Mouse (Mus musculus) adrenal gland, postnatal 14 days (tissue): ENCODE data around the gene Sdk2. TPM values are rescaled to one million over a fixed set of nuclear protein-coding genes. Genes with fewer than 3 reads are reported as not detected.
A peak's percentile ranks its signal among the peaks of the same experiment; 100 is the strongest.

Experiments used
- DNase-seq: peaks from one replicate; pipeline ENCODE4 v3.0.0; 2021; ENCODE audit warnings: mixed read lengths
- total RNA-seq: library from RNA; stranded (reverse); gene quantifications from 2 replicates; pipeline ENCODE4 v1.2.3, GENCODE M21; 2021

The Sdk2 gene
- total RNA-seq, 1 experiment from 2014 or later = 4.4 TPM

DNA sequence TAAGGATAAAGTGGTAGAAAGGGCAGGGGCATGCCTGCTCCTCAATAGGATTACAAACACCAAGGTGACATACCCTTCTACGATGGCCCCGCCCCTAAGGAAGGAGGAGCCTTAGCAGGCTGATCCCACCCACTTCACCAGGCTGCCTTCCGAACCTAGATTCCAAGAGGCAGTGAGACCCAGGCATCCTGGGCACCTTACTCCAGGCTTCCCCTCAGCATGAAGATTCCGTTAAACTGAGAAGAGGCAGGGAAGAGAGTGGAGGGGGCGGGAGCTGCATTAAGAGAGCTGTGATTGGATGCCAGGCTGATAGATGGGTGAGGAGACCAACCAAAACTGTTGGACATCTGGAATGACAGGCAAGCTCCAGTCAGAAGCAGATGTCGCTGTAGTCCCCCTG, 76.4 kb downstream of the Sdk2 start:
- peak; percentile 84 for DNase-seq

DNA sequence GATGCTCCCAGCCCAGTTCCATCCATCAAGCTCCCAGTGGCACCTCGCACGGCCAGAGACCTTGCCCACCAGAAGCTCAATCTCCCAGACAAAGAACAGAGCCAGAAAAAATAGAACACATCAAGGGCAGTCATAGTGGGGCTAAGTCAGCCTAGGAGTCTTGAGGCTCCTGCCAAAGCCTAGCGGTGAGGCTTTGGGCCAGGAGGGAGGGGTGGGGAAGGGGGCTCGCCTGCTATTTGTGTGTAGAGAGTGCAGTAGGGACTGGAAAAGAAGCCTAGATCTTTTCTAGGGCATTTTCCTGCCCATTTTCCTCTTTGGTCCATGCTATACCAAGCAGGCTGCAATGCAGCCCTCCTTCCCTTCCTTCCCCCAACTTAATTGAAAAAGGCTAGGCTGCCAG, 76.8 kb downstream of the Sdk2 start:
- no peak for DNase-seq

DNA sequence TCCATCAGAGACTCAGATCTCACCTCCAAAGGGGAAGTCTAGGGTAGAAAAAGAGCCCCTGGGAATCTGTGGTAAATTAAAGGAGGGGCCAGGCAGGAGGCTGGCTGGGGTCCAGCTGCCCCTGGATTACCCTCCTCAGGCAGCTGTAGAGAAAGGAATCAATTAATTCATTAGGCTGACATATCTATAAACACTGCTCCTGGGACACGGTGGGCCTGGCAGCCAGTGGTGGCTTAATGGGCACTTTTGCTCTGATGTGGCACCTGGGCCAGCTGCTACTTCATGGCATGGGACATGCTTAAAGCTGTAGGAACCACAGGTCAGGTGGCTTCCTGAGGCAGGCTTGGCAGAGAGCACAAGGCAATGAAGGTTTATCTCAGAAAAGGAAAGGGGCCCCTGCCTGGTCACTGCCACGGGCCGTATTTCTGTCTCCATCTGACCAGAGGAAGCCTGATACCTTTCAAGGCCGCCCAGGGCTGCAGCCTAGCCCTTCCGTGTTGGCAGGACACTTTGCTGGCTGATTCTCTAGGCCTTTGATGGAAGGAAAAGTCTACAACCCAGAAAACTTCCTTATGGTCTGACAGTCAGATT, 80.9 kb downstream of the Sdk2 start:
- no peak for DNase-seq

DNA sequence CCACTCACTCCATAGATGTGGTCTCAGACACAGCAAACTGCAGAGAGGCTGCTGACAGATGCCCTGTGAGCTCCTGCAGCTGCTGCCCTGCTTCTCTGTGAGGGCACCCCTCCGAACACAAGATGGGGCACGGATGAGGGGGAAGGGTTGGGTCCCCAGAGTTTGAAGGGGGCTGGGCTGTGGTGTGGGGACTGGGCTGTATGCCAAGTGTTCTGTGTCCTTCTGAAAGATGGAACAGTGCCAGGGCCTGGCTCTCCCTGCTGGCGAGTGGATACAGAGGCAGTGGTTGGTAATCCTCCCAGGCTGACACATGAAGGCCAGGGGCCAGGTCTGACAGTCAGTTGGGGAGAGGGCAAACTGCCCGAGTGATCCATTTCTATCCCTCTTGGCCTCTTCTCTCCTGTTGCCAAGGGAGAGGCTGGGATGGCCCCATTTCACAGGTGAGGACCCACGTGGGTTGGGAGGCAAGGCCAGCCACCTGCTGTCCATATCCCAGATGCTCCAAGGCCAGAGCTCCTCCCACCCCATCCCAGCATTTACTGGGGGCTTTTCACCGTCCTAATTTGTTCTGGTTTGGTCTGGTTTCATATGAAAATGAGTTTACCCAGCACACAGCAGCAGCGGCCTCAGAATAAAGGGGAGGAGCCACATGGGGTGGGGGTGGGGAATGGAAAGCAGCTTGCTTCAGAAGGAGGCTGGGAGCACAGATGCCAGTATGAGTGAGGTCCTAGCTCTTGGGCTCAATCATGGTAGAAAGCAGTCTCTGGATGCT, 84.9 kb downstream of the Sdk2 start:
- DNase-seq = peak; percentile 32

DNA sequence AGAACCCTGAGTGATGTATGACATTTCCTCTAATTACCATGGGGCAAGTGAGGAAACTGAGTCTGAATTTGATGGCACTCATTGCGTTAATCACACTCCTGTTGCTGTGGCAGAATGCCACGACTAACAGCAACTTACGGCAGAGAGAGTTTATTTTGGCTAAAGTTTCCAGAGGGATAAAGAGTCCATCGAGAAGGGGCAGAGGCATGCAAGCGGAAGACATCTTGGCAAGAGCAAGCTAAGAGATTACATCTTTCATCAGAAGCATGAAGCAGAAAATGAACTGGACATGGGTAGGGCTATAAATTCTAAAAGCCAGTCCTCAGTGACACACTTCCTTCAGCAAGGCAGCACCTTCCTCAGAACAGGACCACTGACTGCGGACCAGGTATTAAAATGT, 85.8 kb downstream of the Sdk2 start:
- no peak for DNase-seq

DNA sequence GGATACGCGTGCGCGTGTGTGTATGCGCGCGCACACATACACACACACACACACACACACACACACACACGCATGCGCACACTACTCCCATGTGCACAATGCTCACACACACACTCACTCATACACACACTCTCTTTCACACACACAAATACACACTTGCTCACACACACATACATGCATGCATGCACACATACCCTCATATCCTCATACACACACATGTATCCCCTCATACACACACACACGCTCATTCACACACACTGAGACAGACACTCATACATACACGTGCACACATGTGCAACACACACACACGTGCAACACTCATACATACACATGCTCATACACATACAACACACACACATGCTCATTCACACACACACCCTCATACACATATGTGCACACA, 88.5 kb downstream of the Sdk2 start:
- DNase-seq = no peak

DNA sequence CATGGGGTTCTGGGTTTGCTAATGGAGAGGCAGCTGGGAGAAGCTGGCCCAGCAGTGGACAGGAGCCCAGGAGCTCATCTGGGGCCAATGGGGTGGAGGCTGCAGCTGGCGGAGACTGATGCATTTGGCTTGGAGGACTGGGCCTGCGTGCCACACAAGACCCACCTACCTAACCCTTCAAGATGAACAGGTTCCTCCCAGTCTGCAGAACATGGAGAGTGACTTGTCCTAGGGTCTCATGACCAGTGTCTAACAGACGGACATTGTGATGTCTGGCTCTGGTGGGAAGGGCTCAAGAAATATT, 91.2 kb downstream of the Sdk2 start:
- no peak for DNase-seq

DNA sequence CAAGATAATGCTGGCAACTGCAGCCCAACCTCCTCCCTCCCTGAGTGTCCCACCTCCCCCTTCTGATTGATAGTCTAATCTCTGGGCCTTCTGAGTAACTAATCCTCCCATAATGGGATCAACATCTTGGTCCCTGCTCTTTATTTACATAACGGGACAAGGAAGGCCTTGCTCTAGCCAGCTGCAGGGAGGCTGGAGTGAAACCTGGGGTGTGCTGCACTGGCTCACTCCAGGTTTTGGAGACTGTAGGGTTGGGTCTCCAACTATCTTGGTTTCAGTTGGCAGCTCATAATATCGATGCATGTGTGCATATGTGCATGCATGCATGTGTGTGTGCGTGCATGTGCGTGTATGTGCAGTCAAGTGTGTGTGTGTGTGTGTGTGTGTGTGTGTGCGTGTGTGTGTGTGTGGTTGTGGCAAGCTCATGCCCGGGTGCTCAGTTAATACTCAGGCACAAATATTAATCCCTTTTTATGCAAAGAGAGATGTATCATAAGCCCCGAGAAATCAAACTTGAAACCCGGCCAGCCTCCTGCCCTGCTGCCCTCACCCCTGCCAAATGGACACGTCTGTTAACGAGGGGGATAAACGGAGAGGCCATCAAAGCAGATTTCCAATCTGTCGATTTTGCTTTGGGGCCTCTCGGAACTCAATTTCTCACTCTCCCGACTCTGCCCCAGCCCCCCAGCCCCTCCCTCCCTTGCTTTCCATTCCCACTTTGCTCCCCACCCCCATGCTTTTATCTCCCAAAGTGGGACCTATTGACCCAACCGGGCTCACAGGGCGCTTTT, 91.8 kb downstream of the Sdk2 start:
- DNase-seq = no peak

- DNase-seq = peak; percentile 65
Observed at GRCm38 (mm10) chr11:113972517-113972872, 94.4 kb downstream of the Sdk2 start.

- DNase-seq = no peak
Observed at GRCm38 (mm10) chr11:113971609-113972516, 95.0 kb downstream of the Sdk2 start.

DNA sequence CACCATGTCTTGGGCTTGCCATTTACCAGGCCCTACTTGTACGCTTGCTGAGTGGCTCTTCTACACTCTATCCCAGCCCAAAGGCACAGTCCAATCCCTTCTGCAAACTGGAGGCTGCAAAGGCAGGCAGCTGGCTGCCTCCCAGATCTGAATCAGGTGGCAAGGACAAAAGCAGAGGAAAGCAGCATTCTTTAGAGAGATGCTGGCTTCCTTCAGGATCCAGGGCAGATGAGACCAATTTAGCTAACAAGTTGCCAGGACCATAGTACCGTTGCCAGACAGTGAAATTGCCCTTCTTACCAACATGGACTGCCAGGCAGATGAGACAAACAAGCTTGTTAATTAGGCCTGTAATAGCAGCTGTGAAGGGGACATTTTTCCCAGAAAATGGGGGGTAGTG, 96.8 kb downstream of the Sdk2 start:
- no peak for DNase-seq

DNA sequence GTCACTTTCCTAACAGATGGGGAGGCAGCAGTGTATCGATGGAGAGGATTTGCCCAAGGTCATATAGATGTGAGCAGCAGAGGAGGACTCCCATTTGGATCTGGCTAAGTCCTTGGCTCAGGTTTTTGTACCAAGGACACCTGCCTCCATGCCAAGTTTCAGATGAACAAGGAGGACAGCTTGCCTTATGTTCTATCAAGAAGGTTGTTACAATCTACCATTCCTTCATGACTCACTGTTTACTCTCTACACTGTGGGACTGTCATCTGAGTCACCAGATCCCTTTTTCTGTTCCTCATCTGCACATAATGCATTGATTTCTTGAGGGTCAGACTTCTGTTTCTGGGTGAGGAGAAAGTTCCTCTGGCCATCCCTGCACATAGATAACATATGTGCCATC, 101.6 kb downstream of the Sdk2 start:
- DNase-seq = no peak

DNA sequence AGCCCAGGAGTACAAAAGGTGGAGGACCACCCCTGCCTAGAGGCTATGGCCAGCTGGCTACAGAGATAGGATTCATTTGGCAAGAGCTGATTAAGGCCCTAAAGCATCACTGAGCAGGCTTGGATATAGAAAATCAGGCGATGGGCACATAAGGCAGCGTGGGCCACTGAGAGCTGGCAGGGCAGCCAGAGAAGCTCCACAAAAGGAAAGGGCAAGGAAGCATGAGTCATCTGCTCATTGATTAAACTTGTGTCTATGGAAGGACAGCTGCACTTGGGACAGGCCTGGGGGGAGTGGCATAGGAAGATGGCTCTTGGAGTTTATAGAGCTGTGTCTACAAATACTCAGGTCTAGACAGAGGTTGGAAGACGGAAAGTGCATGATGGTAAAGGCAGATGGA, 104.1 kb downstream of the Sdk2 start:
- DNase-seq = peak; percentile 9

- no peak for DNase-seq
Observed at GRCm38 (mm10) chr11:113951616-113951988, 115.2 kb downstream of the Sdk2 start.

- no peak for DNase-seq
Observed at GRCm38 (mm10) chr11:113950904-113951615, 115.8 kb downstream of the Sdk2 start.

DNA sequence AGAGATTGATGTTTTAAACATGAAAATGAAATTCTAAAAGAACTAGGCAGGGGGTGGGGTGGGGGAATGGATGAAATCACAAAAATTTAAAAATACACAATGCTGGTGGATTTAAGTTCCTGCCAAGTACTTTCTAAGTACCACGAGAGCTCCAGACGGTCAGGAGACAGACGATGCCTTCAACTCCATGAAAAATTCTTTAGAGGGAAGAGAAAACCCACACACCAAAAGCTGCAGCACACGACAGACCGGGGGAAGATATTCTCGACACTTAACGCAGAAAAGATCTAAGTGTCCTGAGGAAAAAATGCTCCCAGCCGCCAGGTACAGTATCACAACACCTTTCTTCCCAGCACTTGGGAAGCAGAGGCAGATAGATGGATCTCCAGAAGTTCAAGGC, 118.2 kb downstream of the Sdk2 start:
- DNase-seq = no peak

DNA sequence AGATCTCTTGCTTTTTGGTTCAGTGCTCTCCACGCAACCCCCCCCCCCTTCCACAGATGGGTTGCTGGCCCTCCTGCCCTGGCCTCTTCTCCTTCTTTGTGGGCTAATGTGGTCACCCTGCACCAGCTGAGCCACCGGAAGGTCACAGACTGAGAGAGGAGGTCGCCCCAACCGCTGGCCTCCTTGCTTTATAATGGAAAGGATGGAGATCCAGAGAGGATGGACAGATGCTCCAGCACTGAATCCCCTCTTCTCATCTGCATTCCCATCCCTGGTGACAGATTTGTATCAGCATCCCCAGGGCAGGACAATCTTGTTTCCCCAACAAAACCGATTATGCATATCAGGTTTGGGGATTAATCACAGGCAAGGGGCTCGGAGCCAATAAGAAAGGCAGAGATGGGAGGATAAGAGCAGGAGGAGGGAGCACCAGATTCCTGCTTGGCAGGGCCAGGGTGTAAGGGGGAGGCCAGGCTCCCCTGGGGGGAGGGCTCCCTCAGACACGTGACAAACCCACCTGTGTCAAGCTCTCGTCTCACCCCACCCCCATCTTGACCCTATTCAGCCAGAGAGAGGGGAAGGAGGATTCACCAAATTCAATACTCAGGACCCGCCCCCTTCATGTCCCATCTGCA, 124.6 kb downstream of the Sdk2 start:
- no peak for DNase-seq

- no peak for DNase-seq
Observed at GRCm38 (mm10) chr11:113933678-113934077, 133.2 kb downstream of the Sdk2 start.

DNA sequence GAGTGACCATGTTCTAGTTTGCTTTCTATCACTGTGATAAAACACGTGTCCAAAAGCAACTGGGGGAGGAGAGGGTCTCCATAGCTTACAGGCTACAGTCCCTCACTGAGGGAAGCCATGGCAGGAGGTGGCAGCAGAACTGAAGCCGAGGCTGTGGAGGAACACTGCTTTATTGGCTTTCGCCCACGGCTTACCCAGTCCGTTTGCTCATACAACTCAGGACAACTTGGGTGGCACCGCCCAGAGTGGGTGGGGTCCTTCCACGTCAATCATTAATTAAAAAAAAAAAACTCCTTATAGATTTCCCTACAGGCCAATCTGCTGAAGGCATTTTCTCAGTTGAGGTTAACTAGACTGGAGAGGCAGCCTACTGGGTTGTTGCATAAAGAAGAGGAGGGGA, 133.9 kb downstream of the Sdk2 start:
- DNase-seq = no peak

DNA sequence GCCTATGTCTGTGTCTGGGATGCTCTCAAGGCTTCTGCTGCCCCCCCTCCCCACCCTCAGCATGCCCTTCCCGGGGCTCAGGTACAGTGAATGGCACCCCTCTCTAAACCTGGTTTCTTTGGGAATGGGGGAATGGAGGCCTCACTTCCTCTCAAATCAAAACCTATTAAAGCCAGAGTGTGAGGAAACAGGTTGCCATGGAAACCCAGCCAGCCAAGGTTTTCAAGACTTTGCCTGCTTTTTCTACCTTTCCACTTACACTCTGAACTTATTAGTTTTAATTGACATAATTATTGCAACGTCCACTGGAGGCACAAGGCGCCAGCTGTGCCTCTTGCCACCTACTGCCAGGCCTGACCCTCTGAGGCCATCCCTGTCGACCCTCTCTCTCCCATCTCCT, 135.1 kb downstream of the Sdk2 start:
- DNase-seq = no peak

DNA sequence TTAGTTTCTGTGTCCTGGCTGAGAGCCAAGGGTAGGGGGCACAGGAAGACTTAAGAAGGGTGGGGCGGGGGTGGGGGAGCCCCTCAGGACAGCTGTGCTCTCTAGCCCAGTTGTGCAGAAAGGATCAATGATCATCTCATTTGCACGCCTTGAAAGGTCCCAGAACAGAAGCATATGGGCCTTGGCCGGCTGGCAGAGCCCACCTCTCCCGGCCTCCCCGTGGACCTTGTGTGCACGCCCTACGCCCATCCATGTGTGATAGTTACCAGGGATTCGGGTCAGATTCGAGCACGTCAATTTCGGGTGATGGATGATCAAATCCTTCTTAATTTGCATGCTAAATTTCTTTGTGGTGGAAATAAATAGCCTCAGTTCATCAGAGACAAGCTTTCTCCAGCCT, 136.7 kb downstream of the Sdk2 start:
- no peak for DNase-seq

DNA sequence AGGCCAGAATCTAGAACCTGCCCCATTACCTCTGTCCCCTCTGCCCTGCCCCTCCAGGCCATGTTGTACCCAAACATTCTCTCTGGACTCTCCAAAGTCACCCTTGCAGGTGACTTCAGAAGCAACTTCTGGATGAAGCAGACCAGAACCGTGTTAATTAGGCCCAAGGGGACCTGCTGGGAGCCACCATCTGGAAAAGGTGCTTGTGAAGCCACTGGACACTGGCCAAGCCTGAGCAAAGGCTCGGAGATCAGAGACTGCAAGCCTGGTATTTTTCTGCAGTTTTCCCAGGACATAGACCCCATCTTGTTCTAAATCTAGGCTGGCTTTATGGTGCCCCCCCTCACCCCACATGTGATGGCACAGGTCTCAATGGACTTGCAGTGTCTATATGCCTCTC, 138.0 kb downstream of the Sdk2 start:
- DNase-seq = no peak
